Mouse (Mus musculus): Measurements from ENCODE around the gene Olfr635. TPM values are rescaled to one million over a fixed set of nuclear protein-coding genes. Genes with fewer than 3 reads are reported as not detected.

Olfr635 gene
- polyA plus RNA-seq, 1 experiment from 2014 or later, result not detected

DNA sequence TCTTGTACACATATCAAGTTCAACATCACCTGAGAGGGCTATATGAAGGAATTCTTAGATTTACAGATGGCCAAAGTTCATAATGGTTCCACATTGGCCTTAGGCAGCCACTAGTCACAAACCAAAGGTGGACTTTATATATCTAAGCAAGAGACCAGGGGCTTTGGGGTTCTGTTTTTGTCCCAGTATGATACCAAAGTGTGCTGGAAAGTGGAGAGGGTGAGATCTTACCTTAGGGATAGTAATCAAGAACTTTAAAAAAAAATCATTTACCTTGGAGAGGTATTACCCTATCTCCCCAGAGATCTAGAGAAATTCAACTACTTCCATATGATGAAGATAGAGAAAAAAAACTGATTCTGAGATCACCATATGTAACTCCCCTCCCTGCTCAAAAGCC, 46.3 kb downstream of the Olfr635 start, which contains the start of gene Olfr639:
Olfr639 (minus strand) TSS at position 101 of the 400 bp plus-strand sequence.
- Histone ChIP-seq H3K9ac (replicated peaks; ENCODE audit: low read length) (no peak within 1 kb of the TSS), H3K27me3 (ENCODE audit: control insufficient read depth, insufficient read depth, low read length) (no peaks in the 10 kb centered on the region), H3K9me3 (ENCODE audit: control insufficient read depth, low read length) (no peaks in the 10 kb centered on the region), H3K27ac (replicated peaks; ENCODE audit: low read depth, low read length) (no peak within 1 kb of the TSS), H3K4me1 (ENCODE audit: control insufficient read depth, insufficient read depth, low read length) (no peaks in the 10 kb centered on the region), H3K36me3 (ENCODE audit: control insufficient read depth, insufficient read depth, low read length) (no peaks in the 10 kb centered on the region), H3K4me2 (ENCODE audit: low read length) (no peak within 1 kb of the TSS), H3K4me3 (replicated peaks; ENCODE audit: low read depth, low read length) (no peak within 1 kb of the TSS)
- DNase-seq, result no peak
- no peak for ATAC-seq (ENCODE audit: low FRiP score, low TSS enrichment)

DNA sequence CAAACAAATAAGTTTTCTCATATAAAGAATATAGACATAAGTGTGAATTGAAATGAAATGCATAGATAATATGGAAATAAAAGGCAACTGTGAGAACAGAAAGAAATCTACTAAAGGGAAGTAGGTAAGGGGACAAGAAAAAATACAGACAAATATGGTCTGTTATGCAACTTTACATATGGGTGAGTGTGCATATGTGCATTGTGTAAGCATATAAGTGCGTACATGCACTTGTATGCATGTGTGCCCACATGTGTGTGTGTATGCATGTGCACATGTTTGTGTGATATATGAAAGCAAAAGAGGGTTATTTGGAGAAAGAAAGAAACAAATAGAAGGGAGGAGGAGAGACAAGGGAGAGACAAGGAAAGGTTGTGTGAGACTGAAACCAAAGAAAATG, 48.0 kb downstream of the Olfr635 start:
- Histone ChIP-seq H3K9me3 (ENCODE audit: control insufficient read depth, low read length) (no peaks in the 10 kb centered on the region), H3K4me2 (ENCODE audit: low read length) (no peak overlapping the region), H3K4me1 (ENCODE audit: control insufficient read depth, insufficient read depth, low read length) (no peaks in the 10 kb centered on the region), H3K9ac (replicated peaks; ENCODE audit: low read length) (no peak overlapping the region), H3K27me3 (ENCODE audit: control insufficient read depth, insufficient read depth, low read length) (no peaks in the 10 kb centered on the region), H3K4me3 (replicated peaks; ENCODE audit: low read depth, low read length) (no peak overlapping the region), H3K36me3 (ENCODE audit: control insufficient read depth, insufficient read depth, low read length) (no peaks in the 10 kb centered on the region), H3K27ac (replicated peaks; ENCODE audit: low read depth, low read length) (no peak overlapping the region)
- WGBS, result 87% methylated on average over 1 of the region's 1 CpGs
- no peak for ATAC-seq (ENCODE audit: low FRiP score, low TSS enrichment)
- no peak for DNase-seq

DNA sequence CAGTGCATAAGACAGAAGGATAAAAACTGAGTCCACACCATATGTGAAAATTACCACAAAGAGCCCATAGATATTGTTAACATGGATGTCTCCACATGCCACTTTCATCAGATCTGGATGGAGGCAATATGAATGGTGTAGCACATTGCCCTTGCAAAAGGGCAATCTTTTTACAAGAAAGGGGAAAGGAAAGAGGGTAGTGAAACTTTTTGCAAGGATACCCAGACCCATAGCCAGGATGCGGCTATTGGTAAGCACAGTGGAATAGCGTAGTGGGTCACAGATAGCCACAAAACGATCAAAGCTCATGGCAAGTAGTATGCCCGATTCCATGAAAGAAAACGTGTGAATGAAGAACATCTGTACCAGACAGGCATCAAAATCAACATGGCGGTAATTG, 50.7 kb downstream of the Olfr635 start:
- Histone ChIP-seq H3K4me3 (replicated peaks; ENCODE audit: low read depth, low read length) (no peak overlapping the region), H3K9me3 (ENCODE audit: control insufficient read depth, low read length) (no peaks in the 10 kb centered on the region), H3K4me1 (ENCODE audit: control insufficient read depth, insufficient read depth, low read length) (no peaks in the 10 kb centered on the region), H3K9ac (replicated peaks; ENCODE audit: low read length) (no peak overlapping the region), H3K27me3 (ENCODE audit: control insufficient read depth, insufficient read depth, low read length) (no peaks in the 10 kb centered on the region), H3K4me2 (ENCODE audit: low read length) (no peak overlapping the region), H3K27ac (replicated peaks; ENCODE audit: low read depth, low read length) (no peak overlapping the region), H3K36me3 (ENCODE audit: control insufficient read depth, insufficient read depth, low read length) (no peaks in the 10 kb centered on the region)
- DNase-seq (no peak), ATAC-seq (ENCODE audit: low FRiP score, low TSS enrichment) (no peak)
- 94% methylated on average over 6 of the region's 6 CpGs for WGBS

DNA sequence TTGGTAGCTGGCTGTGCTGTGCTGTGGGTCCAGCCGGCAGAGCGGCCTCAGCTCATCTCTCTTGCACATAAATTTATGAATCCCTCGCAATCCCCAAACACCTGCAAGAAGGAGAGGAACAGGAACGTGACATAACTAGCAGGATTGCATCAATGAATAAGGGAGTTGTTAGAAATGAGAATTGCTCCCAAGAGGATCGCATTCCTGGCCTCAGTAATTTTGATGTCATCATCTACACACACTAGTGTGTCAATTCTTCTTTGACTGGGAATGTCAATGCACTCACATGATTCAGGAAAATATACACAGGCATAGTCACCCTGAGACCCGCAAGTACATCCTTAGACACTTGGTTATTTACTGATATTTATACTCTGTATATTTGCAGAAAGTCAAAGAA, 54.5 kb downstream of the Olfr635 start, which contains the start of gene Olfr640:
Olfr640 (minus strand) TSS at position 101 of the 400 bp plus-strand sequence.
- WGBS, result 85% methylated on average over 6 of the region's 6 CpGs
- ATAC-seq (ENCODE audit: low FRiP score, low TSS enrichment) (no peak), DNase-seq (no peak)
- H3K9ac ChIP-seq (replicated peaks; ENCODE audit: low read length), result no peak within 1 kb of the TSS
- H3K4me3 ChIP-seq (replicated peaks; ENCODE audit: low read depth, low read length), result no peak within 1 kb of the TSS
- H3K36me3 ChIP-seq (ENCODE audit: control insufficient read depth, insufficient read depth, low read length), result no peaks in the 10 kb centered on the region
- no peak within 1 kb of the TSS for H3K4me2 ChIP-seq (ENCODE audit: low read length)
- no peaks in the 10 kb centered on the region for H3K4me1 ChIP-seq (ENCODE audit: control insufficient read depth, insufficient read depth, low read length)
- H3K27me3 ChIP-seq (ENCODE audit: control insufficient read depth, insufficient read depth, low read length), result no peaks in the 10 kb centered on the region
- H3K27ac ChIP-seq (replicated peaks; ENCODE audit: low read depth, low read length), result no peak within 1 kb of the TSS
- no peaks in the 10 kb centered on the region for H3K9me3 ChIP-seq (ENCODE audit: control insufficient read depth, low read length)

DNA sequence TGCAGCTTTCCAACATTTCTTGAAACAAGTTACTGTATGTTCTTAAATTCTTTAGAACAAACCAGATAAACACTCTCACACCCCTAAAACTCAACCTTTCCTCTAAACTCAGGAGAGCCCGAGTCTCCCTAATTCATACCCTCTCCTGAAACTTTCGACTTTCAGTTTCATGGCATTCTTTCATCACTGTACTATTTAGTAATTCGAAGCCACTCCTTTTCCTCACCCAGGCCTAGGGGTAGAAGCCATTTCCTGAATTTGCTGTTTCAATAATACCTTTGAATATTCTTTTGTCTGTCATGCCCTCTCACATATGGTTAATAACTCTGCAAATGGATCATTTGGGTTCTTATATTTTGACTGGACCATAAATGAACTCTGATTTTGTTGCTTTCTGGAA, 56.0 kb downstream of the Olfr635 start:
- H3K9me3 ChIP-seq (ENCODE audit: control insufficient read depth, low read length), result no peaks in the 10 kb centered on the region
- DNase-seq, result no peak
- H3K36me3 ChIP-seq (ENCODE audit: control insufficient read depth, insufficient read depth, low read length), result no peaks in the 10 kb centered on the region
- 83% methylated on average over 3 of the region's 3 CpGs for WGBS
- H3K4me3 ChIP-seq (replicated peaks; ENCODE audit: low read depth, low read length), result no peak overlapping the region
- H3K4me2 ChIP-seq (ENCODE audit: low read length), result no peak overlapping the region
- H3K4me1 ChIP-seq (ENCODE audit: control insufficient read depth, insufficient read depth, low read length), result no peaks in the 10 kb centered on the region
- no peak for ATAC-seq (ENCODE audit: low FRiP score, low TSS enrichment)
- no peak overlapping the region for H3K9ac ChIP-seq (replicated peaks; ENCODE audit: low read length)
- no peaks in the 10 kb centered on the region for H3K27me3 ChIP-seq (ENCODE audit: control insufficient read depth, insufficient read depth, low read length)
- H3K27ac ChIP-seq (replicated peaks; ENCODE audit: low read depth, low read length), result no peak overlapping the region

DNA sequence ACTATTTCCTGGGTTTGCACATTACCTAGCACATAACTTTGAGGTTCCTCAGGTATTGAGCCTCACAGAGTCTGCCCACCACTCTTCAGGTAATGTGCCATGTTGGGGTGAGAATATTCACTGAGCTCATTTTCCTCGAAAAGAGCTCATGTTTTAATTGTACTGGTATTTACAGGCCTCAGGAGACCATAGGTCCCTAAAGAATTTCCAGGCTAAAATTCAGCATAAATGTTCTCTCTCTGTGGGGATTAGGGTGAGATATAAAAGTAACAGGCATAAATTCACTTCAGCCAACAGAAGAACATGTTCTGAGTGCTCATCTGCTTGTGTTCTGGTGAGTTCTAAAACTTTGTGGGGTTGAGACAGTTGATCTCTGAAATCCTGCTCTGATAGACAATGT, 64.2 kb downstream of the Olfr635 start, which contains the start of gene Olfr641:
Olfr641 (plus strand) TSS at position 301 of the 400 bp plus-strand sequence.
- WGBS, result 76% methylated on average over 1 of the region's 1 CpGs
- Histone ChIP-seq H3K4me3 (replicated peaks; ENCODE audit: low read depth, low read length) (no peak within 1 kb of the TSS), H3K27me3 (ENCODE audit: control insufficient read depth, insufficient read depth, low read length) (no peaks in the 10 kb centered on the region), H3K4me1 (ENCODE audit: control insufficient read depth, insufficient read depth, low read length) (no peaks in the 10 kb centered on the region), H3K4me2 (ENCODE audit: low read length) (no peak within 1 kb of the TSS), H3K9ac (replicated peaks; ENCODE audit: low read length) (no peak within 1 kb of the TSS), H3K9me3 (ENCODE audit: control insufficient read depth, low read length) (no peaks in the 10 kb centered on the region), H3K36me3 (ENCODE audit: control insufficient read depth, insufficient read depth, low read length) (no peaks in the 10 kb centered on the region), H3K27ac (replicated peaks; ENCODE audit: low read depth, low read length) (no peak within 1 kb of the TSS)
- no peak for DNase-seq
- ATAC-seq (ENCODE audit: low FRiP score, low TSS enrichment), result no peak

Other genes starting within 250 kb of the Olfr635 start
- gene Olfr628, start 240.8 kb upstream of the Olfr635 start, polyA plus RNA-seq (2014; fragmentation: Nextera tagmentation; extraction: Ambion mirVana), result not detected in 2 replicates
- not detected in 2 replicates for gene Olfr629, start 226.2 kb upstream of the Olfr635 start, polyA plus RNA-seq (2014; fragmentation: Nextera tagmentation; extraction: Ambion mirVana)
- gene Olfr630, start 213.8 kb upstream of the Olfr635 start, polyA plus RNA-seq (2014; fragmentation: Nextera tagmentation; extraction: Ambion mirVana), result not detected in 2 replicates
- gene Olfr69, start 199.6 kb upstream of the Olfr635 start, polyA plus RNA-seq (2014; fragmentation: Nextera tagmentation; extraction: Ambion mirVana), result not detected in 2 replicates
- gene Olfr68, start 191.5 kb upstream of the Olfr635 start, polyA plus RNA-seq (2014; fragmentation: Nextera tagmentation; extraction: Ambion mirVana), result not detected in 2 replicates
- gene Olfr67, start 179.3 kb upstream of the Olfr635 start, polyA plus RNA-seq (2014; fragmentation: Nextera tagmentation; extraction: Ambion mirVana), result not detected in 2 replicates
- 856 and 1,369 TPM in 2 replicates for gene Hbb-bt, start 157.2 kb upstream of the Olfr635 start, polyA plus RNA-seq (2014; fragmentation: Nextera tagmentation; extraction: Ambion mirVana)
- gene Hbb-bs, start 143.1 kb upstream of the Olfr635 start, polyA plus RNA-seq (2014; fragmentation: Nextera tagmentation; extraction: Ambion mirVana), result 2,393 and 3,364 TPM in 2 replicates
- not detected in 2 replicates for gene Hbb-bh2, start 130.6 kb upstream of the Olfr635 start, polyA plus RNA-seq (2014; fragmentation: Nextera tagmentation; extraction: Ambion mirVana)
- gene Hbb-bh1, start 128.0 kb upstream of the Olfr635 start, polyA plus RNA-seq (2014; fragmentation: Nextera tagmentation; extraction: Ambion mirVana), result 0.78 and 4.0 TPM in 2 replicates
- 175 and 602 TPM in 2 replicates for gene Hbb-y, start 117.9 kb upstream of the Olfr635 start, polyA plus RNA-seq (2014; fragmentation: Nextera tagmentation; extraction: Ambion mirVana)
- gene Olfr66, start 84.9 kb upstream of the Olfr635 start, polyA plus RNA-seq (2014; fragmentation: Nextera tagmentation; extraction: Ambion mirVana), result not detected in 2 replicates
- not detected in 2 replicates for gene Olfr64, start 76.7 kb upstream of the Olfr635 start, polyA plus RNA-seq (2014; fragmentation: Nextera tagmentation; extraction: Ambion mirVana)
- gene Olfr65, start 67.7 kb upstream of the Olfr635 start, polyA plus RNA-seq (2014; fragmentation: Nextera tagmentation; extraction: Ambion mirVana), result not detected in 2 replicates
- not detected in 2 replicates for gene Olfr631, start 42.3 kb upstream of the Olfr635 start, polyA plus RNA-seq (2014; fragmentation: Nextera tagmentation; extraction: Ambion mirVana)
- not detected in 2 replicates for gene Olfr632, start 36.8 kb upstream of the Olfr635 start, polyA plus RNA-seq (2014; fragmentation: Nextera tagmentation; extraction: Ambion mirVana)
- not detected in 2 replicates for gene Olfr633, start 26.7 kb upstream of the Olfr635 start, polyA plus RNA-seq (2014; fragmentation: Nextera tagmentation; extraction: Ambion mirVana)
- gene Olfr638, start 27.6 kb downstream of the Olfr635 start, polyA plus RNA-seq (2014; fragmentation: Nextera tagmentation; extraction: Ambion mirVana), result not detected in 2 replicates
- not detected in 2 replicates for gene Olfr639, start 46.2 kb downstream of the Olfr635 start, polyA plus RNA-seq (2014; fragmentation: Nextera tagmentation; extraction: Ambion mirVana)
- not detected in 2 replicates for gene Olfr640, start 54.4 kb downstream of the Olfr635 start, polyA plus RNA-seq (2014; fragmentation: Nextera tagmentation; extraction: Ambion mirVana)
- gene Olfr641, start 64.3 kb downstream of the Olfr635 start, polyA plus RNA-seq (2014; fragmentation: Nextera tagmentation; extraction: Ambion mirVana), result not detected in 2 replicates
- gene Olfr642, start 81.5 kb downstream of the Olfr635 start, polyA plus RNA-seq (2014; fragmentation: Nextera tagmentation; extraction: Ambion mirVana), result not detected in 2 replicates
- gene 4930516K23Rik, start 90.3 kb downstream of the Olfr635 start, polyA plus RNA-seq (2014; fragmentation: Nextera tagmentation; extraction: Ambion mirVana), result not detected in 2 replicates
- not detected in 2 replicates for gene Olfr644, start 100.7 kb downstream of the Olfr635 start, polyA plus RNA-seq (2014; fragmentation: Nextera tagmentation; extraction: Ambion mirVana)
- gene Olfr645, start 114.3 kb downstream of the Olfr635 start, polyA plus RNA-seq (2014; fragmentation: Nextera tagmentation; extraction: Ambion mirVana), result not detected in 2 replicates
- not detected in 2 replicates for gene Olfr646, start 133.7 kb downstream of the Olfr635 start, polyA plus RNA-seq (2014; fragmentation: Nextera tagmentation; extraction: Ambion mirVana)
- gene Ubqln5, start 158.7 kb downstream of the Olfr635 start, polyA plus RNA-seq (2014; fragmentation: Nextera tagmentation; extraction: Ambion mirVana), result not detected in 2 replicates
- not detected in 2 replicates for gene Olfr643, start 166.3 kb downstream of the Olfr635 start, polyA plus RNA-seq (2014; fragmentation: Nextera tagmentation; extraction: Ambion mirVana)
- gene Ubqln3, start 172.1 kb downstream of the Olfr635 start, polyA plus RNA-seq (2014; fragmentation: Nextera tagmentation; extraction: Ambion mirVana), result not detected in 2 replicates
- not detected in 2 replicates for gene Ubqlnl, start 179.4 kb downstream of the Olfr635 start, polyA plus RNA-seq (2014; fragmentation: Nextera tagmentation; extraction: Ambion mirVana)
- gene Olfm5, start 193.7 kb downstream of the Olfr635 start, polyA plus RNA-seq (2014; fragmentation: Nextera tagmentation; extraction: Ambion mirVana), result not detected in 2 replicates
- 0.50 and 0.74 TPM in 2 replicates for gene Olfr648, start 212.2 kb downstream of the Olfr635 start, polyA plus RNA-seq (2014; fragmentation: Nextera tagmentation; extraction: Ambion mirVana)
- gene Olfr649, start 224.8 kb downstream of the Olfr635 start, polyA plus RNA-seq (2014; fragmentation: Nextera tagmentation; extraction: Ambion mirVana), result not detected in 2 replicates
- 0.19 and 0.59 TPM in 2 replicates for gene Trim6, start 247.6 kb downstream of the Olfr635 start, polyA plus RNA-seq (2014; fragmentation: Nextera tagmentation; extraction: Ambion mirVana)

All from midbrain, embryonic 14.5 days (tissue).